Mouse (Mus musculus) adrenal gland, adult 8-10 months (tissue): Measurements from ENCODE around the gene Ndp. TPM values are rescaled to one million over a fixed set of nuclear protein-coding genes. Genes with fewer than 3 reads are reported as not detected.

Experiments used
- DNase-seq: peaks from one replicate; pipeline ENCODE4 v3.0.0; 2022
- total RNA-seq, 4 experiments: library from RNA; stranded (reverse); gene quantifications; 2 replicates each; pipeline ENCODE4 v1.2.4; 2022

Ndp gene
- under 1 TPM in 3 of 4 experiments, not detected in 1; 0.13 to 0.20 (median 0.14) TPM for total RNA-seq

GRCm38 (mm10) chrX:16911241-16911873 is at the start of gene Ndp:
Gene Ndp, minus strand, starts transcription at chrX:16911774.
- DNase-seq: no peak

DNA sequence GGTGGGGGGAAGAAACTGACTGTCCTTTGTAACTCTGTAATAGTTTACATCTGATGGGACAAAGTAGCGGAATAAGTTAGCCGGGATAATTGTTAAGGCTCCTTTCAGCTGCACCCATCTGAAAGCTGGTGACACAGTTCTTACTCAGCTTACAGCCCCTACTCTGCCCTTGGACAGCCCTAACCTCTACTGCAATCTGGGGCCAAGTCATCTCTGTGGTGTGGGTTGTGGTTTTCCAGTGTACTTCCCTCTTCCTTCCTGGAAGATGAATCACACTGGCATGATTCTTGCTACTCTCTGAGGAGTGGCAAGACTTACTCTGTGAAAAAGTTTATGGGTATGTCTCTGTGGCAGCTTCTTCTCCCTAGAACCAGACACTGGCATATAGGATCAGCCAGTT is 43.2 kb upstream of the Ndp start:
- DNase-seq: no peak

DNA sequence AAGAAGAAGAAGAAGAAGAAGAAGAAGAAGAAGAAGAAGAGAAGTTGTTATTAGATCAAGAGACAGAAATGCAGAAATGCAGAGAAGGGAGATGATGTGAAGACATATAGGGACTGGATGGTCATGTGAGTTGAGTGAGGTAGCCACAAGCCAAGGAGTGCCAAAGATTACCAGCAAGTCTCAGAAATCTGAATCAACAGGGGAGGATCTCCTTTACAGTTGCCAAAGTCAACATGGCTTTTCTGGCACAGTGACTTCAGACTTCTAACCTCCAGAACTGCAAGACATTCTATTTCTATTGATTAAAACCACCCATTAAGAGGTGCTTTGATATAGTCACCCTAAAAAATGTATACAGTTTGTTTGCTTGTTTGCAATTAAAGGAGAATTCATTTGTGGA is 6.4 kb upstream of the Ndp start:
- no peak for DNase-seq

- DNase-seq: no peak
Measured at GRCm38 (mm10) chrX:16913118-16913517, 1.5 kb upstream of the Ndp start.

- no peak for DNase-seq
Measured at GRCm38 (mm10) chrX:16911911-16912310, 337 bp upstream of the Ndp start.

GRCm38 (mm10) chrX:16910211-16911095 is 1.1 kb downstream of the Ndp start:
- no peak for DNase-seq

DNA sequence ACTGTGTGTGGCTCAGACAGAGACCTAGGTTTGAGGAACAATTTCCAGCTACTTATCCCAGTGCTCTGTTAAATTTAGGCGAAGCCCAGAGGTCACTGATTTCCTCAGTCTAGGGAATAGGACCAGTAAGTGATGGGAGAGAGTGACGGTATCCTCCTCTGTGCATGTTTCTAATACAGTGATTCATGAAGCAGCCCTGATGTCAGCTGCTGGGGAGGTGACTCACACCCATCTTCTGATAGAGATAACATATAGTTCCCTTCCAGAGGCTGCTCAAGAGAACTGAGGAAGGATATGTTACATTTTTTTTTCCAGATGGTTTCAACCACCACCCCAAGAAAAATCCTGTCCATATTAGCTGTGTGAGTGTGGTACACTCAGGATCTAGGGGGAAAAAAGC is 2.9 kb downstream of the Ndp start:
- no peak for DNase-seq

DNA sequence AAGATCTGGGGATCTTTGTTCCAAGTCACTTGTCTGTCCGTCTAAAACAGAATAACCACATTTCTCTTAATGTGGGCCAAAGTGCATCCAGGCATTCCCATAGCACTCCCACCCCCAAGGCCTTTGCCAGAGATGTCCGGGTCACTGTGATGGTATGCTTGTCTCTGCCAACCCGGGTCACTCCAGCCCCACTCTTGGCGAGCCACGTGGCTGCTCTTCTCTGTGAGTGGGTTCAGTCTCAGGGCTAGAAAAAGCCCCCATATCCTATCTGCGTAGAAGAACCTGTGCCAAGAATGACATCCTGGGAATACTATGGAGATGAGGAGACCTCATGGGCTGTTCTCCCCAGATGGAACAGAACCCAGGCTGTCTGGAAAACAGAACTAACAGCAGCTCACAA is 4.0 kb downstream of the Ndp start:
- no peak for DNase-seq

DNA sequence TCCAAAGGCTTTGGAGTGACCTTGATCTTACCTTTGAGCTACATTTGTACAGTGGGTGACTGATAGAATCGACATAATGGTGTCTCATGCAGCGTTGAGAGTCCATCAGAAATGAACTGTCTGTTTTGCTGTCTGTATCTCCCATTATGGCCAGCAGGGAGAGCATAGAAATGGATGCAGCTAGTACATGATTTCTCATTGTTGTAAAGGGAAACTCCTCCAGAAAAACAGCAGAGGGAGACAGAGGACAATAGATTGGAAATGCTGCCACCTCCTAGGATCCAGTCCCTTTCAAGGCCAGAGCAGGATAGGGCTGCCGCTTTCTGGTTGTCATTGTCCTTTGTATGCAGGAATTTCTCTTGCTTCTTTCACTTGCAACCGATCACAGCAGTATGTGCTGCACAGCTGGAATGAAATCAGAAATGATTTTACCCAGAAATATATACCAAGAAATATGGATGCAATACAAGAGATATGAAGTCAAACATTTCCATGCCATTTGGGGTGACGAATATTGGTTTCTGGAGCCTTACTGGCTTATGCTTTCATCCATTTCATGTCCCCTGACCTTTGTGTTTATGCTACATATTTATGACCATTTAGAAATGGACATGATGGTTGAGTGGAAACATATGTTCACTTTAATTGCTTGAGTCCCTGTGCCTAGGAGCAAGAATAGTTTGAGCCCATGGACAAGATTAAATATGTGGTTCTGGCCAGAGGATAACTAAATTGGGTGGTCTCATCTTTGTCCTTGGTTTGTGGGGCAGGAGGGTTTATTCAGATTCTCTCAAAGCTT is 17.0 kb downstream of the Ndp start:
- DNase-seq: peak; percentile 11

DNA sequence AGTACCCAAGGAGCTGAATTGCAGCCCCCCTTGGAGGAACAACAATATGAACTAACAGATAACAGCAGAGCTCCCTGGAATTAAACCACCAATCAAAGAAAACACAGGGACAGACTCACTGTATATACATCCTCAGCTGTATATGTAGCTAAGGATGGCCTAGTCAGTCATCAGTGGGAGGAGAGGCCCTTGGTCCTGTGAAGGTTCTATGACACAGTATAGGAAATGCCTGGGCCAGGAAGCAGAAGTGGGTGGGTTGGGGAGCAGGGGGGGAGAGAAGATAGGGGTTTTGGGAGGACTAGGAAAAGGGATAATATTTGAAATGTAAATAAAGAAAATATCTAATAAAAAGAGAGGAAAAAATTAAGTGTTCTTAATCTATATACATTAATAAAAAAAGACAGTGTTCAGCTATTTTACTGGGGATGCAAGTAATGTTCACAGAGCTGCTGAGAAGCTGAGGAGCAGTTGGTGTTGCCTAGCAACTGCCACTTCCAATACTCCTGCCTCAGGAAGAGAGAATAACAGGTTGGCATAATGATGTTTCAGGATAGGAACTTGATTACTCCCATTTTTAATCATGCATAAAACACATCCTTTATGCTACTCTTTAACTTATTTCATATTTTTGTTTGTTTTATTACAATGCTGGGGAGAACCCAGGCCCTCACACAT is 43.8 kb downstream of the Ndp start:
- no peak for DNase-seq

GRCm38 (mm10) chrX:16860244-16860643 is 51.3 kb downstream of the Ndp start:
- DNase-seq: no peak

DNA sequence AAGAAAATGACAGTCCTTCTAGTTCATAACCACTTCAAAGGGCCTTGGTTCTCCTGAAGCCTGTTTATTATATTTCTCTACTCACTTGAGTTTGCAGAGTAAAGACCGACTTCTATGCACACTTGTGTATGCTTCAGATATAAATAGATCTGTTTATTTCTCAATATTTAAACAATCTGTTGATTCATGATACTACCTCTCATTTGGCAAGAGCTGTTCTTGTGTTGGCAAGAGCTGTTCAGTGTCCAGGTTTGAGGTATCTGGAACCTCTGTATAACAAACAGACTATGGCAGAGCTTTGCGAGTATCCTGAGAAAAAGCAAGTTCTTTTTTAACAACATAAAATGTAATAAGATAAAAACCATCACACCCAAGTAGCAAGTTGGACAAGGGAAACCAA is 65.5 kb downstream of the Ndp start:
- no peak for DNase-seq

DNA sequence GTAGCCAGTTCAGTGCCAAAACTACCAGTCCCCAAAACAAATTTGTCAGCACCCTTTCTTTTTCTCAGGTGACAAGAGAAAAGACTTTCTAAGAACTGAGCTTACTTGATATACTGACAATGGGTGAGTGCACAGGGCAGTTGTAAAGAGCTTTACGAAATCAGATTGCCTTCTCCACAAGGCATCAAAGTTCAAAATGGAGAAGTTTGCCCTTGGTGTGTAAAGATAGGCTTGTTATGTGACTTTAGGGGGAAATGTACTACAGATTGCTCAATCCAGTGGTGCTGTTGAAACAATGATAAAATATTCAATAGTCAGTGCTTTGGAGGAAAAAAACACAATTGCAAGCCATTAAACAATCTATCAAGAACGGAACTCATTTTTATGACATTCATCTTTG is 70.1 kb downstream of the Ndp start:
- no peak for DNase-seq

DNA sequence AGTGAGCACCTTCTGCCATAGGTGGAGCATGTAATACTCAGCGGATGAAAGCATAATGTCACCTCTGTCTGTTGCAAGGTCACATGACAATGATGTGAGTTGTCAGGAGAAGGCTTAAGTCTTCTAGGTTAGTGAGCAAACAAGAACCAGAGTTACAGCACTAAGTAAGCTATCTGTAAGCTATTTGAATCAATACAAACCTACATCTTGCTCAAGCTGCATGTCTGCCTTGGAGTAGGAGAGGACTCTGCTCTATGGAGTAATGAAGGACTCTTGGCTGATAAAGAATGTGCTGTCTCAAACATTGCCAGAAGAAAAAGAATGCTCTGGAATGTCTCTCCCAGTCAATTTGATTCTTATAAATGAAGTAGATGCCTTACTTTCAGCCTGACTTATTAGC is 74.3 kb downstream of the Ndp start:
- DNase-seq: no peak

- no peak for DNase-seq
Measured at GRCm38 (mm10) chrX:16836488-16837082, 75.0 kb downstream of the Ndp start.

Other genes starting within 250 kb of the Ndp start
- 10 to 100 TPM; 20.3 to 29.6 (median 21.9) TPM for gene Maob, start 94.4 kb downstream of the Ndp start, total RNA-seq